Mouse (Mus musculus) thymus, adult 2 months (tissue): ENCODE results near the gene Memo1. TPM values are rescaled to one million over a fixed set of nuclear protein-coding genes. Genes with fewer than 3 reads are reported as not detected.

Experiments used
- DNase-seq: peaks from one replicate; pipeline ENCODE4 v3.0.0; 2021
- H3K27ac ChIP-seq: fragments of 200-500 bp; 2 replicates; pipeline ENCODE4 v1.5.1; 2012; ENCODE audit warnings: low read length, control low read depth; ENCODE audit not compliant: control insufficient read depth, insufficient read depth
- H3K27me3 ChIP-seq: fragments of 200-500 bp; 2 replicates; pipeline ENCODE4 v1.6.1; 2012; ENCODE audit warnings: mild to moderate bottlenecking, low read length, moderate library complexity, mixed read lengths; ENCODE audit not compliant: control insufficient read depth, insufficient read depth
- H3K36me3 ChIP-seq: fragments of 200-500 bp; 2 replicates; pipeline ENCODE4 v1.6.1; 2012; ENCODE audit warnings: mild to moderate bottlenecking, low read length, moderate library complexity; ENCODE audit not compliant: control insufficient read depth, insufficient read depth
- H3K4me1 ChIP-seq: fragments of 200-500 bp; replicated peaks from 2 replicates; pipeline ENCODE4 v1.6.1; 2012; ENCODE audit warnings: low read length; ENCODE audit not compliant: control insufficient read depth, insufficient read depth
- H3K4me3 ChIP-seq: fragments of 200-500 bp; 2 replicates; pipeline ENCODE4 v1.5.1; 2012; ENCODE audit warnings: mild to moderate bottlenecking, low read length, control low read depth, moderate library complexity; ENCODE audit not compliant: control insufficient read depth, insufficient read depth
- CTCF ChIP-seq: fragments of 200-500 bp; IDR thresholded peaks from 2 replicates; pipeline ENCODE4 v1.5.1; 2012; ENCODE audit warnings: mild to moderate bottlenecking, control low read depth, low read length, moderate library complexity, borderline replicate concordance; ENCODE audit not compliant: control insufficient read depth, poor library complexity, insufficient read depth; ENCODE audit errors: extremely low read depth
- POLR2A ChIP-seq: fragments of 200-500 bp; IDR thresholded peaks from 2 replicates; pipeline ENCODE4 v1.6.1; 2012; ENCODE audit warnings: mild to moderate bottlenecking, low read length, control low read depth, moderate library complexity; ENCODE audit not compliant: control insufficient read depth, poor library complexity, insufficient read depth; ENCODE audit errors: extremely low read depth
- WGBS: fragments of 180-500 bp; shearing (Covaris S2); methylation state at CpG from one replicate; pipeline ENCODE4 v1.1.7; 2018; 5-methylcytosine and 5-hydroxymethylcytosine counted together
- polyA plus RNA-seq: library from polyadenylated mRNA; depleted of rRNA; stranded (reverse); fragments of >200 nt; gene quantifications from 2 replicates; pipeline ENCODE4 v1.2.3, GENCODE M21; 2012

The Memo1 gene
- polyA plus RNA-seq, 1 experiment, result 64.5 TPM

- Histone ChIP-seq H3K4me1 (0 out of 2 replicates have a peak, but pooled peaks cover 2% of the 10 kb centered on the region), H3K4me3 (no peak overlapping the region), H3K36me3 (no peaks in the 10 kb centered on the region), H3K27ac (no peak overlapping the region), H3K27me3 (no peaks in the 10 kb centered on the region)
- WGBS, result 96% methylated on average over 2 of the region's 2 CpGs
- no peak for DNase-seq
- TF ChIP-seq POLR2A (no peak), CTCF (no peak)
Observed at GRCm38 (mm10) chr17:74284397-74285115, 10.8 kb downstream of the Memo1 start.

- no peaks in the 10 kb centered on the region for H3K36me3 ChIP-seq
- no peak for DNase-seq
- no peak overlapping the region for H3K4me3 ChIP-seq
- WGBS, result 61% methylated on average over 3 of the region's 3 CpGs
- TF ChIP-seq CTCF (no peak), POLR2A (no peak)
- no peak overlapping the region for H3K27ac ChIP-seq
- H3K27me3 ChIP-seq, result no peaks in the 10 kb centered on the region
- 0 out of 2 replicates have a peak, but pooled peaks cover 2% of the 10 kb centered on the region for H3K4me1 ChIP-seq
Observed at GRCm38 (mm10) chr17:74282024-74282423, 13.3 kb downstream of the Memo1 start.

- H3K36me3 ChIP-seq, result no peaks in the 10 kb centered on the region
- DNase-seq, result no peak
- H3K27ac ChIP-seq, result no peak overlapping the region
- H3K27me3 ChIP-seq, result no peaks in the 10 kb centered on the region
- TF ChIP-seq POLR2A (no peak), CTCF (no peak)
- H3K4me3 ChIP-seq, result no peak overlapping the region
- H3K4me1 ChIP-seq, result no peaks in the 10 kb centered on the region
- 97% methylated on average over 8 of the region's 8 CpGs for WGBS
Observed at GRCm38 (mm10) chr17:74278966-74279869, 16.1 kb downstream of the Memo1 start.

GRCm38 (mm10) chr17:74274471-74274870 lies 20.9 kb downstream of the Memo1 start:
- no peaks in the 10 kb centered on the region for H3K4me1 ChIP-seq
- 64% methylated on average over 3 of the region's 3 CpGs for WGBS

GRCm38 (mm10) chr17:74272683-74273205 lies 22.6 kb downstream of the Memo1 start:
- no peaks in the 10 kb centered on the region for H3K36me3 ChIP-seq
- no peak for DNase-seq
- no peaks in the 10 kb centered on the region for H3K4me1 ChIP-seq
- WGBS, result 95% methylated on average over 16 of the region's 16 CpGs
- no peaks in the 10 kb centered on the region for H3K27me3 ChIP-seq
- no peak overlapping the region for H3K4me3 ChIP-seq
- no peak overlapping the region for H3K27ac ChIP-seq
- TF ChIP-seq CTCF, result no peak
- TF ChIP-seq POLR2A, result no peak

More at GRCm38 (mm10) chr17:74274471-74274870, 20.9 kb downstream of the Memo1 start:
- no peak for DNase-seq
- Histone ChIP-seq H3K4me3 (no peak overlapping the region), H3K36me3 (no peaks in the 10 kb centered on the region), H3K27me3 (no peaks in the 10 kb centered on the region), H3K27ac (no peak overlapping the region)
- no peak for TF ChIP-seq POLR2A
- TF ChIP-seq CTCF, result no peak

GRCm38 (mm10) chr17:74271541-74272268 lies 23.6 kb downstream of the Memo1 start:
- whole genome bisulfite sequencing, result 97% methylated on average over 3 of the region's 3 CpGs
- Histone ChIP-seq H3K4me1 (no peaks in the 10 kb centered on the region), H3K27ac (no peak overlapping the region), H3K4me3 (no peak overlapping the region), H3K36me3 (no peaks in the 10 kb centered on the region), H3K27me3 (no peaks in the 10 kb centered on the region)
- TF ChIP-seq CTCF (no peak), POLR2A (no peak)
- no peak for DNase-seq
